Mouse (Mus musculus) monocyte, adult 2 months (primary cell): Measurements from ENCODE around the gene Sdr39u1.

Experiments
- DNase-seq, 2 experiments: peaks; one replicate each; pipeline ENCODE4 v3.0.0; 2022; ENCODE audit warnings: low spot score in 2 of 2, low read depth in 1 of 2

The Sdr39u1 gene

GRCm38 (mm10) chr14:55855101-55855561 lies 45.0 kb downstream of the Sdr39u1 start:
- DNase-seq = no peak

- no peak for DNase-seq
Observed at GRCm38 (mm10) chr14:55854406-55855100, 45.5 kb downstream of the Sdr39u1 start.

GRCm38 (mm10) chr14:55853621-55854285 lies 46.3 kb downstream of the Sdr39u1 start, which contains the start of gene Nynrin:
Nynrin (plus strand) TSS chr14:55854010.
- DNase-seq = no peak

- DNase-seq = no peak
Observed at GRCm38 (mm10) chr14:55852646-55853551, 47.2 kb downstream of the Sdr39u1 start.

GRCm38 (mm10) chr14:55850885-55851284 lies 49.2 kb downstream of the Sdr39u1 start:
- DNase-seq = no peak
